Mouse (Mus musculus): ENCODE measurements around the gene Hdac7.

The Hdac7 gene

DNA sequence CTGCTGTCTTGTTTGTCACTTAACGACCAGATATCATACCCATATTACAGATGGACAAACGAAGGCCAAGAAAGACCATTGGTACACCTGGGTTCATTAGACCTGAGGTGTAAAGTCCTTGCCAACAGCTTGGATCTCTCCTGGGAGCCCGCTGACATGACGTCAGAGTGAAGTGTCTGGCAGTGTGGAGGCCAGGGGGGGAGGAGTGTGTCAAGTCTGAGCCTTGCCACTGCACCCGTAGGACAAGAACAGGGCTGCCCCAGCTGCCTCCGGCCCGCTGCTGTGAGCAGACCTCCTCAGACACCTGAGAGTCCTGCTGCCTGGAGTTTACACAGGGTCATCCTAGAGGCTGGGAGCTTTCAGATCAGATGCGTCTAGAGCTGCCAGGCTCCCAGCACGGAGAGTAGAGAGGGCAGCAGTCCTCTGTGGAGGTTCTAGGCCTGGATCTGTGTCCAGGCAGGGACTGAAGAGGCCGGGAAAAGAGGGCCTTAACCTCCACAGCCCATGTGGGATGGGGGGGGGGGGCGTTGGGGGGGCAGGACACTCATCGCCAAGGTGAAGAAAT lies 100.3 kb downstream of the Hdac7 start:
- no peak for DNase-seq (ENCODE audit: extremely low spot score)

DNA sequence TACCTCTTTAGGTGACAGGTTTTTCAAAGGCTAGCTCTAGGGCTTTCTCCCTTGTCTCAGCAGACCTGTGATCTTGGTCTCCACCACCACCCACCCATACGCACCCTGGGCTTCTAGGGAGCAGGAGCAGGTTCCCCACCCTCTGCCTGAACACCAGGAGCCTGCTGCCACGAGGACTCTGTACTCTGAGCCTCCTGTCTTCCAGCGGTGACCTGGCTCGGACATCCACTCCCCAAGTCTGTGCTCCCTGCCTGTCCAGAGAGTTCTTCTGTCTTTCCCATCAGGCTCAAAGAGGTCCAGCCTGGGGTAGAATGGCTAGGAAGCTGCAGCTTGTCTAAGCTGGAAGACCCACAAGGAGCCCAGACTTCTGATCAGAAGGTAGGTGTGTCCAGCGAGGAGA lies 101.1 kb downstream of the Hdac7 start:
- no peak for DNase-seq (ENCODE audit: extremely low spot score)

Measured in embryo, embryonic 9.5 days (tissue).